Mouse (Mus musculus) ES-E14 (cell line): ENCODE measurements at regions not wholly inside any gene's neighbourhood (a gene's known extent, or its start where the extent isn't known, plus 50 kb on each side); places are given as distances from the start of the nearest gene placed in this dataset.

Experiments
- DNase-seq: peaks from one replicate; pipeline ENCODE4 v3.0.0-alpha.2; 2013; ENCODE audit warnings: low read depth, low spot score
- H3K27ac ChIP-seq: 2 replicates; pipeline ENCODE4 v1.5.1; 2012; ENCODE audit warnings: low read depth, mild to moderate bottlenecking, low read length, moderate library complexity, mixed read lengths; ENCODE audit not compliant: poor library complexity, insufficient read depth, severe bottlenecking
- H3K36me3 ChIP-seq: 2 replicates; pipeline ENCODE4 v1.6.1; 2012; ENCODE audit warnings: mild to moderate bottlenecking, low read length, moderate library complexity, mixed read lengths; ENCODE audit not compliant: control insufficient read depth, poor library complexity, insufficient read depth, severe bottlenecking
- H3K4me1 ChIP-seq, 2 experiments: fragments of 150-350 bp in 1 of 2; sonication (generic) in 1 of 2; 2 replicates each; pipeline ENCODE4 v1.6.1; 2012; ENCODE audit warnings: low read length in 2 of 2, mild to moderate bottlenecking in 1 of 2, mixed read lengths in 1 of 2; ENCODE audit not compliant: control insufficient read depth in 2 of 2, insufficient read depth in 2 of 2, poor library complexity in 1 of 2
- H3K4me3 ChIP-seq, 2 experiments: fragments of 150-350 bp in 1 of 2; sonication (generic) in 1 of 2; 2 replicates each; pipeline ENCODE4 v1.5.1; 2012; ENCODE audit warnings: low read length in 2 of 2, low read depth in 1 of 2, mild to moderate bottlenecking in 1 of 2, mixed read lengths in 1 of 2; ENCODE audit not compliant: insufficient read depth in 1 of 2, poor library complexity in 1 of 2, severe bottlenecking in 1 of 2
- H3K9ac ChIP-seq: 2 replicates; pipeline ENCODE4 v1.6.1; 2012; ENCODE audit warnings: low read depth, mild to moderate bottlenecking, low read length, mixed read lengths; ENCODE audit not compliant: poor library complexity, insufficient read depth, severe bottlenecking
- H3K9me3 ChIP-seq: fragments of 150-350 bp; sonication (generic); 2 replicates; pipeline ENCODE4 v1.6.1; 2012; ENCODE audit warnings: low read depth, mild to moderate bottlenecking, low read length; ENCODE audit not compliant: control insufficient read depth, insufficient read depth
- CHD2 ChIP-seq: IDR thresholded peaks from 2 replicates; pipeline ENCODE4 v1.6.1; 2014; ENCODE audit warnings: mild to moderate bottlenecking, low read depth, low read length, inconsistent platforms
- HCFC1 ChIP-seq: IDR thresholded peaks from 2 replicates; pipeline ENCODE4 v1.6.1; 2012; ENCODE audit warnings: low read length, inconsistent platforms, borderline replicate concordance; ENCODE audit not compliant: insufficient read depth
- MAFK ChIP-seq: IDR thresholded peaks from 2 replicates; pipeline ENCODE4 v1.6.1; 2014; ENCODE audit warnings: mild to moderate bottlenecking, low read depth, low read length, inconsistent platforms; ENCODE audit not compliant: insufficient read depth
- ZC3H11A ChIP-seq: IDR thresholded peaks from 2 replicates; pipeline ENCODE4 v1.6.1; 2012; ENCODE audit warnings: low read depth, mild to moderate bottlenecking, inconsistent platforms, low read length, borderline replicate concordance
- ZNF384 ChIP-seq: IDR thresholded peaks from 2 replicates; pipeline ENCODE4 v1.6.1; 2012; ENCODE audit warnings: low read depth, low read length, inconsistent platforms
- in situ Hi-C, 2 experiments: fragments of 600-800 bp; cut with MboI; formaldehyde crosslinking; loops; one replicate each; pipeline ENCODE4 v1.15.1; 2025; ENCODE audit warnings: low sequenced_read_pairs in 2 of 2, inconsistent platforms in 1 of 2; ENCODE audit not compliant: unreplicated experiment in 2 of 2

GRCm38 (mm10) chr3:148489201-148489600, 501.2 kb downstream of the Adgrl2 start:
- Histone ChIP-seq H3K36me3 (no peaks in the 10 kb centered on the region), H3K4me1 (no peaks in the 10 kb centered on the region), H3K9ac (no peak overlapping the region), H3K9me3 (no peaks in the 10 kb centered on the region), H3K4me3 (no peak overlapping the region), H3K27ac (no peak overlapping the region)
- DNase-seq = no peak
- in situ Hi-C loops = no loop called here
- TF ChIP-seq ZC3H11A (no peak), HCFC1 (no peak), ZNF384 (no peak), MAFK (no peak), CHD2 (no peak)

GRCm38 (mm10) chr3:148487949-148488348, 502.4 kb downstream of the Adgrl2 start:
- TF ChIP-seq MAFK (no peak), CHD2 (no peak), ZNF384 (no peak), HCFC1 (no peak), ZC3H11A (no peak)
- DNase-seq = no peak
- Histone ChIP-seq H3K27ac (no peak overlapping the region), H3K9ac (no peak overlapping the region), H3K4me1 (no peaks in the 10 kb centered on the region), H3K9me3 (no peaks in the 10 kb centered on the region), H3K36me3 (no peaks in the 10 kb centered on the region), H3K4me3 (no peak overlapping the region)
- in situ Hi-C loops = no loop called here

GRCm38 (mm10) chr3:148475862-148476261, 514.5 kb downstream of the Adgrl2 start:
- no peak for DNase-seq
- no peak overlapping the region for H3K27ac ChIP-seq
- H3K4me1 ChIP-seq = no peaks in the 10 kb centered on the region
- no peak overlapping the region for H3K4me3 ChIP-seq
- H3K9ac ChIP-seq = no peak overlapping the region
- no peaks in the 10 kb centered on the region for H3K36me3 ChIP-seq
- H3K9me3 ChIP-seq = no peaks in the 10 kb centered on the region
- TF ChIP-seq CHD2 = peak; percentile 43; the same call in 1 of the 2 replicates
- no peak for TF ChIP-seq ZNF384
- TF ChIP-seq HCFC1 = no peak
- TF ChIP-seq MAFK = peak; percentile 53; the same call in 1 of the 2 replicates
- no peak for TF ChIP-seq ZC3H11A
- in situ Hi-C loops = no loop called here

DNA sequence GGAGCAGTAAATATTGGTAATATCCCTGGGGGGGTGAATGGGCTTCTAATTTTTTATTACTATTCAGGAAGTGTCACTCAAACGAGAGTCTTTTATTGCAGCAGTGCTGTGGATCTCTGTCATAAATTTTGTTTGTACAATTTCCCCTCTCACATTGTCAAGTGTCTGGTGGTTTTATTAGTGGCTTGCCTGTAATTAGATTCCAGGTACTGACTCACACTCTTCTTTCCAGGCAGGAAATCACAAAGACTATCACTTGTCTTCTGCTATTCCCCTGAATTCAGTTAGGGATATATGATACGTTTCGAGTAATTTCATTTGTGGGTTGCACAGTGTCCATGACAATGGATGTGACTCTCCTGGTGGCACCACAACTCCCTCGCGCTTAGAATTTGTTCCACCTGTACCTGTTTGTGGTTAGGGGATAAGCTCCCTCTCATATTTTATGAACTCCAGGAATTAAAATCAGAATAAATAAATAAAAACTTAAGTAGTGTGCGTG, 517.4 kb downstream of the Adgrl2 start:
- no peak overlapping the region for H3K27ac ChIP-seq
- H3K9ac ChIP-seq = no peak overlapping the region
- no peaks in the 10 kb centered on the region for H3K36me3 ChIP-seq
- TF ChIP-seq HCFC1 = no peak
- TF ChIP-seq MAFK = no peak
- no peak for TF ChIP-seq ZNF384
- TF ChIP-seq ZC3H11A = no peak
- TF ChIP-seq CHD2 = no peak
- H3K4me3 ChIP-seq = no peak overlapping the region
- no peak for DNase-seq
- no peaks in the 10 kb centered on the region for H3K9me3 ChIP-seq
- no peaks in the 10 kb centered on the region for H3K4me1 ChIP-seq
- in situ Hi-C loops = no loop called here

DNA sequence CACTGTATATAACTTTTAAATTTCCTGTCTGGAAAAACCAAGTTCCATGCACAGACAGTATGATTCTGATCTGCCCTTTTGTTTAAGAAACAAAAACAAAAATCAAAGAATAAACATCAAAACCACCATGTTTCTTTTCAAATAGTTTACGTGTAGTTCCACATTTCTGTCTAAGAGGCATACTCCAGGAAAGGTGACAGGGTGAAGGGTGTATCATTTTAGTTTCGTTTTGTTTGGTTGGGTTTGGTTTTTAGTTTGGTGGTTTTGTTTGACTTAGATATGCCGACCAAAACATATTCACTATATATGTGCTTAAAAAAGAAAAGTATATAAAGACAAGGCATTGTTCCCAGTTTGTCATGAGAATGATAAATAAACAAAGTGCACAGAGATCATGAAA, 524.9 kb downstream of the Adgrl2 start:
- Histone ChIP-seq H3K36me3 (no peaks in the 10 kb centered on the region), H3K9me3 (no peaks in the 10 kb centered on the region), H3K27ac (no peak overlapping the region), H3K4me3 (no peak overlapping the region), H3K9ac (no peak overlapping the region), H3K4me1 (no peaks in the 10 kb centered on the region)
- TF ChIP-seq ZC3H11A (no peak), MAFK (no peak)
- in situ Hi-C loops = no loop called here
- no peak for DNase-seq
